Mouse (Mus musculus): ENCODE data around the gene Grhpr. TPM values are rescaled to one million over a fixed set of nuclear protein-coding genes. Genes with fewer than 3 reads are reported as not detected.

Grhpr gene
- polyA plus RNA-seq, 1 experiment from 2014 or later: 65.4 TPM

- Histone ChIP-seq H3K4me1 (ENCODE audit: control insufficient read depth, insufficient read depth, low read length) (peaks cover 11% of the 10 kb centered on the region; the same call in 1 of the 2 replicates), H3K27ac (ENCODE audit: low read depth, low read length) (no peak within 1 kb of the TSS), H3K9me3 (ENCODE audit: control insufficient read depth, low read length) (no peaks in the 10 kb centered on the region), H3K36me3 (ENCODE audit: control insufficient read depth, insufficient read depth, low read length) (peaks cover 4% of the 10 kb centered on the region; the same call in 1 of the 2 replicates), H3K4me3 (ENCODE audit: low read length) (peak within 1 kb of the TSS; percentile 73), H3K9ac (ENCODE audit: low read depth, low read length) (peak within 1 kb of the TSS; percentile 67), H3K27me3 (ENCODE audit: control insufficient read depth, insufficient read depth, low read length) (no peaks in the 10 kb centered on the region), H3K4me2 (replicated peaks; ENCODE audit: low read depth, low read length) (peak within 1 kb of the TSS; percentile 70)
- peak; percentile 91 for ATAC-seq (ENCODE audit: low FRiP score, low TSS enrichment)
- 0% methylated on average over 29 of the region's 29 CpGs for WGBS
Observed at GRCm38 (mm10) chr4:45018452-45018980, 37.3 kb downstream of the Grhpr start, which contains the start of gene Polr1e. Gene Polr1e (plus strand): TSS chr4:45018583.

- Histone ChIP-seq H3K27ac (ENCODE audit: low read depth, low read length) (no peak overlapping the region), H3K27me3 (ENCODE audit: control insufficient read depth, insufficient read depth, low read length) (no peaks in the 10 kb centered on the region), H3K4me1 (ENCODE audit: control insufficient read depth, insufficient read depth, low read length) (peaks cover 9% of the 10 kb centered on the region; the same call in 1 of the 2 replicates), H3K9ac (ENCODE audit: low read depth, low read length) (peak overlapping the region; percentile 67), H3K4me3 (ENCODE audit: low read length) (peak overlapping the region; percentile 73), H3K4me2 (replicated peaks; ENCODE audit: low read depth, low read length) (peak overlapping the region; percentile 70), H3K9me3 (ENCODE audit: control insufficient read depth, low read length) (no peaks in the 10 kb centered on the region), H3K36me3 (ENCODE audit: control insufficient read depth, insufficient read depth, low read length) (peaks cover 8% of the 10 kb centered on the region; the same call in 1 of the 2 replicates)
- WGBS: 1% methylated on average over 14 of the region's 14 CpGs
- ATAC-seq (ENCODE audit: low FRiP score, low TSS enrichment): 0 out of 2 replicates have a peak, but pooled peaks have one; percentile 39
Observed at GRCm38 (mm10) chr4:45019009-45019408, 37.8 kb downstream of the Grhpr start.

- Histone ChIP-seq H3K4me1 (ENCODE audit: control insufficient read depth, insufficient read depth, low read length) (no peaks in the 10 kb centered on the region), H3K4me3 (ENCODE audit: low read length) (no peak overlapping the region), H3K9ac (ENCODE audit: low read depth, low read length) (no peak overlapping the region), H3K4me2 (replicated peaks; ENCODE audit: low read depth, low read length) (no peak overlapping the region), H3K27ac (ENCODE audit: low read depth, low read length) (no peak overlapping the region), H3K9me3 (ENCODE audit: control insufficient read depth, low read length) (no peaks in the 10 kb centered on the region), H3K27me3 (ENCODE audit: control insufficient read depth, insufficient read depth, low read length) (no peaks in the 10 kb centered on the region), H3K36me3 (ENCODE audit: control insufficient read depth, insufficient read depth, low read length) (peaks cover 44% of the 10 kb centered on the region)
- ATAC-seq (ENCODE audit: low FRiP score, low TSS enrichment): no peak
- 97% methylated on average over 4 of the region's 4 CpGs for WGBS
Observed at GRCm38 (mm10) chr4:45026459-45026858, 45.3 kb downstream of the Grhpr start.

- 90% methylated on average over 9 of the region's 9 CpGs for WGBS
- Histone ChIP-seq H3K36me3 (ENCODE audit: control insufficient read depth, insufficient read depth, low read length) (peaks cover 62% of the 10 kb centered on the region), H3K27me3 (ENCODE audit: control insufficient read depth, insufficient read depth, low read length) (no peaks in the 10 kb centered on the region), H3K4me2 (replicated peaks; ENCODE audit: low read depth, low read length) (no peak overlapping the region), H3K4me1 (ENCODE audit: control insufficient read depth, insufficient read depth, low read length) (no peaks in the 10 kb centered on the region), H3K9me3 (ENCODE audit: control insufficient read depth, low read length) (no peaks in the 10 kb centered on the region), H3K27ac (ENCODE audit: low read depth, low read length) (no peak overlapping the region), H3K9ac (ENCODE audit: low read depth, low read length) (no peak overlapping the region), H3K4me3 (ENCODE audit: low read length) (no peak overlapping the region)
- no peak for ATAC-seq (ENCODE audit: low FRiP score, low TSS enrichment)
Observed at GRCm38 (mm10) chr4:45032586-45032985, 51.4 kb downstream of the Grhpr start.

- Histone ChIP-seq H3K9ac (ENCODE audit: low read depth, low read length) (no peak overlapping the region), H3K9me3 (ENCODE audit: control insufficient read depth, low read length) (no peaks in the 10 kb centered on the region), H3K4me2 (replicated peaks; ENCODE audit: low read depth, low read length) (no peak overlapping the region), H3K4me1 (ENCODE audit: control insufficient read depth, insufficient read depth, low read length) (no peaks in the 10 kb centered on the region), H3K27ac (ENCODE audit: low read depth, low read length) (no peak overlapping the region), H3K27me3 (ENCODE audit: control insufficient read depth, insufficient read depth, low read length) (no peaks in the 10 kb centered on the region), H3K36me3 (ENCODE audit: control insufficient read depth, insufficient read depth, low read length) (peaks cover 52% of the 10 kb centered on the region), H3K4me3 (ENCODE audit: low read length) (no peak overlapping the region)
- WGBS: 71% methylated on average over 16 of the region's 16 CpGs
- 0 out of 2 replicates have a peak, but pooled peaks have one; percentile 10 for ATAC-seq (ENCODE audit: low FRiP score, low TSS enrichment)
Observed at GRCm38 (mm10) chr4:45034693-45035628, 53.8 kb downstream of the Grhpr start.

- H3K36me3 ChIP-seq (ENCODE audit: control insufficient read depth, insufficient read depth, low read length): peaks cover 51% of the 10 kb centered on the region
- H3K4me1 ChIP-seq (ENCODE audit: control insufficient read depth, insufficient read depth, low read length): no peaks in the 10 kb centered on the region
- no peaks in the 10 kb centered on the region for H3K9me3 ChIP-seq (ENCODE audit: control insufficient read depth, low read length)
- no peak overlapping the region for H3K4me2 ChIP-seq (replicated peaks; ENCODE audit: low read depth, low read length)
- H3K27ac ChIP-seq (ENCODE audit: low read depth, low read length): no peak overlapping the region
- H3K9ac ChIP-seq (ENCODE audit: low read depth, low read length): no peak overlapping the region
- H3K4me3 ChIP-seq (ENCODE audit: low read length): no peak overlapping the region
- ATAC-seq (ENCODE audit: low FRiP score, low TSS enrichment): no peak
- no peaks in the 10 kb centered on the region for H3K27me3 ChIP-seq (ENCODE audit: control insufficient read depth, insufficient read depth, low read length)
- 91% methylated on average over 10 of the region's 10 CpGs for whole genome bisulfite sequencing
Observed at GRCm38 (mm10) chr4:45036048-45036447, 54.9 kb downstream of the Grhpr start.

- no peak overlapping the region for H3K27ac ChIP-seq (ENCODE audit: low read depth, low read length)
- H3K4me2 ChIP-seq (replicated peaks; ENCODE audit: low read depth, low read length): no peak overlapping the region
- 89% methylated on average over 5 of the region's 5 CpGs for WGBS
- H3K9me3 ChIP-seq (ENCODE audit: control insufficient read depth, low read length): no peaks in the 10 kb centered on the region
- ATAC-seq (ENCODE audit: low FRiP score, low TSS enrichment): no peak
- no peaks in the 10 kb centered on the region for H3K27me3 ChIP-seq (ENCODE audit: control insufficient read depth, insufficient read depth, low read length)
- H3K4me3 ChIP-seq (ENCODE audit: low read length): no peak overlapping the region
- no peak overlapping the region for H3K9ac ChIP-seq (ENCODE audit: low read depth, low read length)
- peaks cover 52% of the 10 kb centered on the region for H3K36me3 ChIP-seq (ENCODE audit: control insufficient read depth, insufficient read depth, low read length)
- H3K4me1 ChIP-seq (ENCODE audit: control insufficient read depth, insufficient read depth, low read length): no peaks in the 10 kb centered on the region
Observed at GRCm38 (mm10) chr4:45036571-45036970, 55.4 kb downstream of the Grhpr start.

- Histone ChIP-seq H3K9ac (ENCODE audit: low read depth, low read length) (no peak overlapping the region), H3K27me3 (ENCODE audit: control insufficient read depth, insufficient read depth, low read length) (no peaks in the 10 kb centered on the region), H3K4me1 (ENCODE audit: control insufficient read depth, insufficient read depth, low read length) (no peaks in the 10 kb centered on the region), H3K9me3 (ENCODE audit: control insufficient read depth, low read length) (no peaks in the 10 kb centered on the region), H3K27ac (ENCODE audit: low read depth, low read length) (no peak overlapping the region), H3K36me3 (ENCODE audit: control insufficient read depth, insufficient read depth, low read length) (peaks cover 40% of the 10 kb centered on the region), H3K4me3 (ENCODE audit: low read length) (no peak overlapping the region), H3K4me2 (replicated peaks; ENCODE audit: low read depth, low read length) (no peak overlapping the region)
- WGBS: 76% methylated on average over 13 of the region's 13 CpGs
- ATAC-seq (ENCODE audit: low FRiP score, low TSS enrichment): no peak
Observed at GRCm38 (mm10) chr4:45037455-45038410, 56.5 kb downstream of the Grhpr start.
